Mouse (Mus musculus) G1E (cell line): Measurements from ENCODE around the gene Arsj. TPM values are rescaled to one million over a fixed set of nuclear protein-coding genes. Genes with fewer than 3 reads are reported as not detected.
A peak's percentile ranks its signal among the peaks of the same experiment; 100 is the strongest.

Experiments
- ATAC-seq: 2 replicates; pipeline ENCODE4 v1.8.0; 2016; ENCODE audit warnings: mild to moderate bottlenecking; ENCODE audit not compliant: insufficient number of reproducible peaks, poor library complexity, low FRiP score, severe bottlenecking; ENCODE audit errors: extremely low read depth
- DNase-seq: peaks from one replicate; pipeline ENCODE4 v3.0.0; 2012; ENCODE audit warnings: low spot score
- H3K27me3 ChIP-seq: 2 replicates; pipeline ENCODE4 v1.6.1; 2012; ENCODE audit warnings: mild to moderate bottlenecking, low read length, inconsistent platforms; ENCODE audit not compliant: insufficient read depth
- H3K36me3 ChIP-seq: replicated peaks from 2 replicates; pipeline ENCODE3; 2012; ENCODE audit warnings: mild to moderate bottlenecking, inconsistent platforms
- H3K4me1 ChIP-seq: 2 replicates; pipeline ENCODE4 v1.6.1; 2012; ENCODE audit warnings: low read depth, low read length, inconsistent platforms, mixed read lengths; ENCODE audit not compliant: insufficient read depth
- H3K4me3 ChIP-seq: 2 replicates; pipeline ENCODE4 v1.5.1; 2012; ENCODE audit warnings: low read depth, mild to moderate bottlenecking, inconsistent platforms, low read length, moderate library complexity, mixed read lengths
- H3K9me3 ChIP-seq: replicated peaks from 2 replicates; pipeline ENCODE4 v1.6.1; 2012; ENCODE audit warnings: inconsistent platforms
- CTCF ChIP-seq: IDR thresholded peaks from 2 replicates; pipeline ENCODE4 v1.5.1; 2012; ENCODE audit warnings: low read depth, low read length, inconsistent platforms, mixed read lengths
- GATA1 ChIP-seq: IDR thresholded peaks from 2 replicates; pipeline ENCODE4 v1.6.1; 2012; ENCODE audit warnings: borderline replicate concordance, low read length, inconsistent platforms, mixed read lengths
- GATA2 ChIP-seq: IDR thresholded peaks from 2 replicates; pipeline ENCODE4 v1.6.1; 2012; ENCODE audit warnings: low read depth, low read length, inconsistent platforms, borderline replicate concordance
- POLR2AphosphoS5 ChIP-seq: IDR thresholded peaks from 2 replicates; pipeline ENCODE4 v1.6.1; 2012; ENCODE audit warnings: low read depth, low read length, inconsistent platforms; ENCODE audit not compliant: insufficient replicate concordance
- TAL1 ChIP-seq: conservative IDR thresholded peaks from 2 replicates; pipeline ENCODE4 v1.6.1; 2012; ENCODE audit warnings: low read depth, low read length, inconsistent platforms, mixed read lengths
- polyA plus RNA-seq: library from polyadenylated mRNA; stranded (reverse); fragments of >175 nt; gene quantifications from 2 replicates; pipeline ENCODE4 v1.2.3, GENCODE M21; 2012
- total RNA-seq, 2 experiments: library from RNA; stranded (forward) in 1 of 2; stranded (reverse) in 1 of 2; fragments of 200-1000 nt in 1 of 2; fragments of >200 nt in 1 of 2; fragmentation: Nextera tagmentation in 1 of 2; gene quantifications; 2 replicates each; pipeline ENCODE4 v1.2.3; 2014 to 2017

The Arsj gene
- total and polyA plus RNA-seq, 3 experiments, result 0.11 TPM; not detected in 2

GRCm38 (mm10) chr3:126400726-126401125 lies 37.2 kb downstream of the Arsj start:
- ATAC-seq (no peak), DNase-seq (no peak)
- TF ChIP-seq GATA1, result no peak
- TF ChIP-seq TAL1, result no peak
- TF ChIP-seq GATA2, result no peak
- no peak for TF ChIP-seq POLR2AphosphoS5
- no peak for TF ChIP-seq CTCF
- Histone ChIP-seq H3K4me3 (no peak overlapping the region), H3K36me3 (no peaks in the 10 kb centered on the region), H3K9me3 (peaks cover 12% of the 10 kb centered on the region; the same call in 1 of the 2 replicates), H3K4me1 (no peaks in the 10 kb centered on the region), H3K27me3 (no peaks in the 10 kb centered on the region)

DNA sequence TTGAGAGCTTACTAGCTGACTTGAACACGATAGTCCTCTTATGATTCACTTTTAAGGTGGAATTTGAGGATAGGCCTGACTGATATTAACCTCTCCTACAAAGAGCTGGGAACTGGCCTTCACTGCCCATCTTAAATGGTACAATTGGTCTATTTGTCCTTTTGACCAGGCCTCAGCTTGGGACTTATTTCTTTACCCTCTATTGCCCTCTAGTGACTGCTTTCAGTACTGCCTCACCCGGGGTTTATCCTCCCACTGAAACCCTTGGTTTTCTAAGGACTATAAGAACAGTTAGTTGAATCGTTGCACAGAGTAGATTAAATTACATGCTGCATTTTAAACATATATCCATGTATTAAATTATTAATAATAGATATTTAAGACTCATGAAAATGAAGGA lies 39.4 kb downstream of the Arsj start:
- no peak for DNase-seq
- no peak for ATAC-seq

GRCm38 (mm10) chr3:126404199-126404598 lies 40.7 kb downstream of the Arsj start:
- peaks cover 4% of the 10 kb centered on the region; the same call in 1 of the 2 replicates for H3K9me3 ChIP-seq
- TF ChIP-seq GATA2 (no peak), TAL1 (no peak), GATA1 (no peak), CTCF (no peak), POLR2AphosphoS5 (no peak)
- no peak overlapping the region for H3K4me3 ChIP-seq
- H3K4me1 ChIP-seq, result no peaks in the 10 kb centered on the region
- DNase-seq, result no peak
- ATAC-seq, result no peak
- H3K27me3 ChIP-seq, result no peaks in the 10 kb centered on the region
- no peaks in the 10 kb centered on the region for H3K36me3 ChIP-seq

More for the DNA sequence above, 39.4 kb downstream of the Arsj start:
- Histone ChIP-seq H3K27me3 (no peaks in the 10 kb centered on the region), H3K4me3 (no peak overlapping the region), H3K4me1 (no peaks in the 10 kb centered on the region), H3K9me3 (peaks cover 9% of the 10 kb centered on the region; the same call in 1 of the 2 replicates), H3K36me3 (no peaks in the 10 kb centered on the region)
- TF ChIP-seq GATA1, result no peak
- peak; percentile 34; the same call in 1 of the 2 replicates for TF ChIP-seq CTCF
- TF ChIP-seq TAL1, result no peak
- TF ChIP-seq POLR2AphosphoS5, result no peak
- no peak for TF ChIP-seq GATA2

GRCm38 (mm10) chr3:126430524-126431064 lies 67.1 kb downstream of the Arsj start:
- DNase-seq, result no peak
- Histone ChIP-seq H3K4me3 (no peak overlapping the region), H3K27me3 (no peaks in the 10 kb centered on the region), H3K36me3 (no peaks in the 10 kb centered on the region), H3K4me1 (no peaks in the 10 kb centered on the region), H3K9me3 (peaks cover 2% of the 10 kb centered on the region; the same call in 1 of the 2 replicates)
- ATAC-seq, result no peak
- TF ChIP-seq GATA2 (no peak), CTCF (no peak)

DNA sequence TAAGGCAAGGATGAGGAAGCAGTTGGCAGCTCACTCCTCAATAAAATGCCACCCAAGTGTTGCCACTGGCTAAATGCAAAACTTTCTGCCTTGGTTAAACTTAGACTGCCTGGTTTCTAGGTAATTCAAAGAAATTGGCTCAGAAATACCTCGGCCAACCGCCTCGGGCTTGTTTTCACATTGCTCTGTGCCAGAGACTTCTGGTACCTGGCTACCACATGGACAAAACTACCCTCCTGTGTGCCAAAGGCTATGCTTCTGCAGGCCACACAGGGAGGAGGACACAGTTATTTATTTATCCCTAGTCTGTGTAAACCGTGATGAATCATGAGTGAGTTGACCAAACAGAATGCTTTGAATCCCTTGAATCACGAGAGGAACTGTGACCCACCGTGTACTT lies 75.8 kb downstream of the Arsj start:
- TF ChIP-seq GATA2 (no peak), GATA1 (no peak), CTCF (no peak), POLR2AphosphoS5 (no peak), TAL1 (no peak)
- no peak overlapping the region for H3K4me3 ChIP-seq
- no peak for DNase-seq
- H3K9me3 ChIP-seq, result peaks cover 24% of the 10 kb centered on the region
- H3K27me3 ChIP-seq, result no peaks in the 10 kb centered on the region
- no peaks in the 10 kb centered on the region for H3K4me1 ChIP-seq
- H3K36me3 ChIP-seq, result no peaks in the 10 kb centered on the region
- ATAC-seq, result no peak

DNA sequence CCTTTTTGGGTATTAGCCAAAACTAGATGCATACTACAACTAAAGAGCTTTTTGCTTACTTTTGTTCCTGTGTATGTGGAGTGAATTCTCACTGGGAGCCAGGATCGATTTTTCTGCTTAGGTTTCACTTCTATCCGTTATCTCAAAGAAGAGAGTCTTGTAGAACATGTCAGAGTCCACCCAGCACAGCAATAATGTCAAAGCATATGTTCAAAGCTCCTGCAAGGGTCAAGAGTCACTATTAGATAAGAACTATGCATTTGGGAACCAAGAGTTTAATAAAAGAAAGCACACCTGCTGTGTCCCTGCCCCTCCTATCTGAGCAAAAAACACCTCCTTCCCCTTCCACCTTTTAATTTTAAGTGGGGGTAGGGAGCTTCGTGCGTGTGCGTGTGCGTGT lies 85.6 kb downstream of the Arsj start:
- Histone ChIP-seq H3K36me3 (no peaks in the 10 kb centered on the region), H3K4me1 (no peaks in the 10 kb centered on the region), H3K9me3 (peaks cover 7% of the 10 kb centered on the region), H3K27me3 (no peaks in the 10 kb centered on the region), H3K4me3 (no peak overlapping the region)
- ATAC-seq (no peak), DNase-seq (no peak)
- no peak for TF ChIP-seq GATA2
- no peak for TF ChIP-seq TAL1
- TF ChIP-seq CTCF, result no peak
- TF ChIP-seq POLR2AphosphoS5, result no peak
- TF ChIP-seq GATA1, result no peak

DNA sequence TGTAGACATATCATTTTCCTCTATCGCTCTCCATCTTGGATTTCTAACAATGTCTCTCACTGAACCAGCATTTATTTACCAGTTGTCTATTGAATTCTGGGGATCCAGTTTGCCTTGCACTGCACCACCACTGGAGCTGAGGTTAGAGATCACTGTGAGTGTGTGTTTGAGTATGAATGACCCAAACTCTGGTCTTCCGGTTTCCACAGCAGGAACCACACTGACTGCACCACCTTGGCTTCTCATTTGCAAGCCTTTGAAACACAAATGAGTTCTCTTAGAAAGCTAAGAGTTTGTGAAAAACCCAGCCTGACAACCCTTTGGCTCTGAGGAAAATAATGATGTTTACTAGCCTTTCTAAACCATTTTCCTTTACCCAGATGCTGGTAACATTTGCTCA lies 86.0 kb downstream of the Arsj start:
- TF ChIP-seq TAL1, result no peak
- no peak for TF ChIP-seq GATA1
- no peaks in the 10 kb centered on the region for H3K27me3 ChIP-seq

More for the DNA sequence above, 86.0 kb downstream of the Arsj start:
- H3K4me3 ChIP-seq, result no peak overlapping the region
- no peaks in the 10 kb centered on the region for H3K4me1 ChIP-seq
- no peak for DNase-seq
- peaks cover 6% of the 10 kb centered on the region for H3K9me3 ChIP-seq
- H3K36me3 ChIP-seq, result no peaks in the 10 kb centered on the region
- no peak for ATAC-seq
